Mouse (Mus musculus): ENCODE measurements around the gene Slc35f2.

- TF ChIP-seq EP300 (IDR thresholded peaks at IDR 0.05) (no peak), CTCF (IDR thresholded peaks at IDR 0.05) (no peak)
Observed at GRCm38 (mm10) chr9:53806496-53807086, 35.3 kb downstream of the Slc35f2 start.

Data from lung, postnatal 0 days (tissue).